Mouse (Mus musculus): ENCODE measurements around the gene Cldn13. TPM values are rescaled to one million over a fixed set of nuclear protein-coding genes. Genes with fewer than 3 reads are reported as not detected.

Cldn13 gene
- total RNA-seq, 1 experiment: not detected

DNA sequence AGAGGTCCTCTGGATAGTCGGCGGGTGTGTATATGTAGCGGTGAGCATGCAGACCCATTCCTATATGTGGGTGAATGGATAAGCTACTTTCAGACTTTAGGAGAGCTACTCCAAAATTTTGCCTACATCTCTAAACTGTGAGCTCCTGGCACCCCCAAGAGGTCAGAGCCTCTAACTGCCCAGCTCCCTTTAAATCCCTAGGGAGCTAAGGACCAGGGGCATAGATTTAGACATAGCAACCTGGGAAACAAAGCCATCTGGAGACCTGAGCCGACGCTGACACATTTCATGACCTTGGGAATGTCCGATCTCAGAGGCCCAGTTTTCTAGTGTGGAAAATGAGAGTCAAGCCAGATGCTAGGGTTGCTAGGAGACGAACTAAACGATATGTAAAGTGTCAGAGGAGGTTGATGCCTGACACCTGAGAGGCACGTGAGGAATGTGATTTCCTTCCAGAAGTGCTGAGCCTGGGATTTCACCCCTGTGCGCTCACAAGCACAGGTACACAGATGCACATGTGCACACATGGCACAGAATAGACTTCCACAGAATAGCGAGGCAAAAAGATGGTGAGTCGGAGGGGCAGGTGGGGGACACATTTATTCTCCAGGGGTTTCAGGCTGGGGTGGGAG, 14.2 kb downstream of the Cldn13 start:
- H3K9ac ChIP-seq (ENCODE audit: insufficient read depth, low read depth, low read length, poor library complexity, severe bottlenecking): no peak overlapping the region
- H3K4me3 ChIP-seq (ENCODE audit: insufficient read depth in 1 of 2, low read depth in 1 of 2, low read length in 2 of 2, poor library complexity in 1 of 2, severe bottlenecking in 1 of 2): no peak overlapping the region
- in situ Hi-C loops (cut with MboI; ENCODE audit: low sequenced_read_pairs in 2 of 2, unreplicated experiment in 2 of 2): no loop called here
- 0 out of 4 replicates have a peak, but pooled peaks cover 0 to 4% of the 10 kb centered on the region in 2 experiments for H3K4me1 ChIP-seq (ENCODE audit: control insufficient read depth in 2 of 2, insufficient read depth in 2 of 2, low read length in 2 of 2, poor library complexity in 1 of 2)
- no peaks in the 10 kb centered on the region for H3K9me3 ChIP-seq (ENCODE audit: control insufficient read depth, insufficient read depth, low read depth, low read length)
- peak; percentile 33 for DNase-seq (ENCODE audit: low read depth, low spot score)
- no peak overlapping the region for H3K27ac ChIP-seq (ENCODE audit: insufficient read depth, low read depth, low read length, poor library complexity, severe bottlenecking)
- no peaks in the 10 kb centered on the region for H3K36me3 ChIP-seq (ENCODE audit: control insufficient read depth, insufficient read depth, low read length, poor library complexity, severe bottlenecking)
- TF ChIP-seq MAFK (IDR thresholded peaks at IDR 0.05; ENCODE audit: insufficient read depth, low read depth, low read length): peak; percentile 46; the same call in 1 of the 2 replicates
- no peak for TF ChIP-seq HCFC1 (IDR thresholded peaks at IDR 0.05; ENCODE audit: borderline replicate concordance, insufficient read depth, low read length)
- TF ChIP-seq ZC3H11A (IDR thresholded peaks at IDR 0.05; ENCODE audit: borderline replicate concordance, low read depth, low read length): peak; percentile 76
- TF ChIP-seq CHD2 (IDR thresholded peaks at IDR 0.05; ENCODE audit: low read depth, low read length): no peak

DNA sequence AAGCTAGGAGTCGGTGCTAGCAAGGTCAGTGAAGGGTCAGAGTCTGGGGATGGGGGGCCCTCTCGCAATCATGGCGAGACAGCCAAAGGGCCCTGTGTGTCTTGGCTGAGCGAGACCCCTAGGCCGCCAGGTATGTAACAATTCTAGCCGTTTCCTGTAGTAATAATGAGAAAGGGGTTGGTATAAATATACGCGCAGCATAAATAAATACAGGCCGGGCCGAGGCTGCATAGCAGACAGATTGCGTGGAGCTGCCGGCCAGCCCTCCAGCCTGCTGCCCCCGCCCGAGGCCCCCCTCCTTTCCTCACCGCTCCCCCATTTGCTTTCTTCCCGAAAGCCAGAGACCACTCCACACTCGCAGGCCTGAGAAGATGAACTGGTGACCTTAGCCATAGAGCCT, 17.7 kb downstream of the Cldn13 start:
- no peak for DNase-seq (ENCODE audit: low read depth, low spot score)
- Histone ChIP-seq H3K9me3 (ENCODE audit: control insufficient read depth, insufficient read depth, low read depth, low read length) (no peaks in the 10 kb centered on the region), H3K4me3 (ENCODE audit: insufficient read depth in 1 of 2, low read depth in 1 of 2, low read length in 2 of 2, poor library complexity in 1 of 2, severe bottlenecking in 1 of 2) (no peak overlapping the region), H3K36me3 (ENCODE audit: control insufficient read depth, insufficient read depth, low read length, poor library complexity, severe bottlenecking) (no peaks in the 10 kb centered on the region), H3K4me1 (ENCODE audit: control insufficient read depth in 2 of 2, insufficient read depth in 2 of 2, low read length in 2 of 2, poor library complexity in 1 of 2) (0 out of 4 replicates have a peak, but pooled peaks cover 0 to 4% of the 10 kb centered on the region in 2 experiments), H3K27ac (ENCODE audit: insufficient read depth, low read depth, low read length, poor library complexity, severe bottlenecking) (no peak overlapping the region), H3K9ac (ENCODE audit: insufficient read depth, low read depth, low read length, poor library complexity, severe bottlenecking) (no peak overlapping the region)
- in situ Hi-C loops (cut with MboI; ENCODE audit: low sequenced_read_pairs in 2 of 2, unreplicated experiment in 2 of 2): no loop called here
- no peak for TF ChIP-seq ZNF384 (IDR thresholded peaks at IDR 0.05; ENCODE audit: low read depth, low read length)
- no peak for TF ChIP-seq HCFC1 (IDR thresholded peaks at IDR 0.05; ENCODE audit: borderline replicate concordance, insufficient read depth, low read length)
- TF ChIP-seq MAFK (IDR thresholded peaks at IDR 0.05; ENCODE audit: insufficient read depth, low read depth, low read length): no peak
- TF ChIP-seq CHD2 (IDR thresholded peaks at IDR 0.05; ENCODE audit: low read depth, low read length): no peak
- TF ChIP-seq ZC3H11A (IDR thresholded peaks at IDR 0.05; ENCODE audit: borderline replicate concordance, low read depth, low read length): no peak

DNA sequence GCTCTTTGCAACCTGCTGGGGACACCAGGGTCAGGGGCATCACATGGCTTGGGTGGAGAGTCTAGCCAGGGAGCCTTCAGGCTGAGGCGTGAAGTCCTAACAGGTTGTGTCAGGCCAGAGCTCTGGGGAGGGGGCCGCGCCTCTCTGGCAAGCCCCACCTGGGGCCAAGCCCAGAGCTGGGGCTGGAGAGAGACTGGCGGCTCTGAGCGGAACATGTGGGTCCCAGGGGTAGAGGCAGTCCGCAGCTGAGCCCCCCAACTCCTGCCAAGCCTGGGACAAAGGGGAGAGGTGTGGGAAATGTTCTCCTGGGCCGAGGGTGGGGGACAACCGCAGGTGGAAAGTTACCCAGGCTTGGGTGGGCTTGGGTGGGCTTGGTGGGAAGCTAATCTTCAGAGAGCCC, 18.4 kb downstream of the Cldn13 start:
- TF ChIP-seq ZNF384 (IDR thresholded peaks at IDR 0.05; ENCODE audit: low read depth, low read length): no peak
- TF ChIP-seq MAFK (IDR thresholded peaks at IDR 0.05; ENCODE audit: insufficient read depth, low read depth, low read length): no peak
- no peak for TF ChIP-seq HCFC1 (IDR thresholded peaks at IDR 0.05; ENCODE audit: borderline replicate concordance, insufficient read depth, low read length)
- TF ChIP-seq ZC3H11A (IDR thresholded peaks at IDR 0.05; ENCODE audit: borderline replicate concordance, low read depth, low read length): no peak
- TF ChIP-seq CHD2 (IDR thresholded peaks at IDR 0.05; ENCODE audit: low read depth, low read length): no peak
- in situ Hi-C loops (cut with MboI; ENCODE audit: low sequenced_read_pairs in 2 of 2, unreplicated experiment in 2 of 2): no loop called here
- Histone ChIP-seq H3K27ac (ENCODE audit: insufficient read depth, low read depth, low read length, poor library complexity, severe bottlenecking) (no peak overlapping the region), H3K4me1 (ENCODE audit: control insufficient read depth in 2 of 2, insufficient read depth in 2 of 2, low read length in 2 of 2, poor library complexity in 1 of 2) (peaks cover 0 to 4% of the 10 kb centered on the region in 2 experiments; a peak in 1 of 4 replicates), H3K4me3 (ENCODE audit: insufficient read depth in 1 of 2, low read depth in 1 of 2, low read length in 2 of 2, poor library complexity in 1 of 2, severe bottlenecking in 1 of 2) (no peak overlapping the region), H3K9me3 (ENCODE audit: control insufficient read depth, insufficient read depth, low read depth, low read length) (no peaks in the 10 kb centered on the region), H3K9ac (ENCODE audit: insufficient read depth, low read depth, low read length, poor library complexity, severe bottlenecking) (no peak overlapping the region), H3K36me3 (ENCODE audit: control insufficient read depth, insufficient read depth, low read length, poor library complexity, severe bottlenecking) (no peaks in the 10 kb centered on the region)
- DNase-seq (ENCODE audit: low read depth, low spot score): no peak

DNA sequence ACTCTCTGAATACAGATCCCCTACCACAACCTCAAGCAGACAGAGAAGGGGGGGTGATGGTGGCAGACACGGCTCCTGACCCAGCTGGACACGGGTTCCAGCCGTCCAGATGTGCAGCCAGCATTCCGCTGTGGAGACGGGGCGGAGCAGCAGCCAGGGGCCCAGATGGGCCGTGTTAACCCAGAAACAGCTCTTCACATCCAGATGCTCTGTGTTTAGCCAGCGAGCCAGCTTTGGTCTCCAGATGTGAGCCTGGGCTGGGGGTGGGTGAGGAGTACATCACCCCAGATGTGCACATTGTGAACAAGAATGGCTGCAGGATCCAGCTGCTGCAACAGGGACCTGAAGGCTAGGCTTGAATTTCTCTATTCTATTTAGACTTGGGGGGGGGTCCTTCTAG, 20.0 kb downstream of the Cldn13 start:
- Histone ChIP-seq H3K4me1 (ENCODE audit: control insufficient read depth in 2 of 2, insufficient read depth in 2 of 2, low read length in 2 of 2, poor library complexity in 1 of 2) (peaks cover 0 to 3% of the 10 kb centered on the region in 2 experiments; a peak in 1 of 4 replicates), H3K36me3 (ENCODE audit: control insufficient read depth, insufficient read depth, low read length, poor library complexity, severe bottlenecking) (no peaks in the 10 kb centered on the region), H3K9me3 (ENCODE audit: control insufficient read depth, insufficient read depth, low read depth, low read length) (no peaks in the 10 kb centered on the region), H3K4me3 (ENCODE audit: insufficient read depth in 1 of 2, low read depth in 1 of 2, low read length in 2 of 2, poor library complexity in 1 of 2, severe bottlenecking in 1 of 2) (no peak overlapping the region), H3K27ac (ENCODE audit: insufficient read depth, low read depth, low read length, poor library complexity, severe bottlenecking) (no peak overlapping the region), H3K9ac (ENCODE audit: insufficient read depth, low read depth, low read length, poor library complexity, severe bottlenecking) (no peak overlapping the region)
- in situ Hi-C loops (cut with MboI; ENCODE audit: low sequenced_read_pairs in 2 of 2, unreplicated experiment in 2 of 2): no loop called here
- no peak for DNase-seq (ENCODE audit: low read depth, low spot score)
- TF ChIP-seq ZNF384 (IDR thresholded peaks at IDR 0.05; ENCODE audit: low read depth, low read length) (no peak), ZC3H11A (IDR thresholded peaks at IDR 0.05; ENCODE audit: borderline replicate concordance, low read depth, low read length) (no peak), HCFC1 (IDR thresholded peaks at IDR 0.05; ENCODE audit: borderline replicate concordance, insufficient read depth, low read length) (no peak), CHD2 (IDR thresholded peaks at IDR 0.05; ENCODE audit: low read depth, low read length) (no peak), MAFK (IDR thresholded peaks at IDR 0.05; ENCODE audit: insufficient read depth, low read depth, low read length) (no peak)

Data from ES-E14 (cell line).